In genomic region chr5:101250474-101250873, GRCm38 (mm10) we compare ENCODE assay signal across 21 mouse cellular contexts.
"Had no signal": no experiment of that assay in that cellular context is flagged by ENCODE, and none has a peak within 500 bp of the region (broad histone marks: within the 10 kb centered on the region; RNA-seq: fewer than 3 reads in every experiment).

No protein-coding gene starts in this region.

- H3K36me3 ChIP-seq: lung, embryonic 15.5 days; midbrain, embryonic 10.5 days; midbrain, embryonic 12.5 days; neural tube, embryonic 13.5 days; neural tube, embryonic 15.5 days had no signal

- ATAC-seq: lung, postnatal 0 days; midbrain, embryonic 16.5 days had no signal

- H3K27me3 ChIP-seq: lung, embryonic 15.5 days; midbrain, embryonic 12.5 days; neural tube, embryonic 13.5 days; neural tube, embryonic 15.5 days had no signal

- DNase-seq: lung, adult 2 months; lung, postnatal 14 days; lung, postnatal 36 days; midbrain, embryonic 14.5 days; retina, postnatal 1 day; right cerebral cortex, adult 18-20 months; right cerebral cortex, postnatal 25 days; right cerebral cortex, postnatal 4 days; spleen, adult 18-20 months; thymus, adult 2 months; thymus, postnatal 25 days; thymus, postnatal 4 days had no signal

- H3K4me1 ChIP-seq: lung, embryonic 15.5 days; midbrain, embryonic 10.5 days; midbrain, embryonic 12.5 days; neural tube, embryonic 13.5 days; neural tube, embryonic 15.5 days had no signal

- H3K27ac ChIP-seq: lung, embryonic 15.5 days; macrophage; midbrain, embryonic 10.5 days; midbrain, embryonic 12.5 days; neural tube, embryonic 13.5 days; neural tube, embryonic 15.5 days had no signal

- H3K4me3 ChIP-seq: lung, embryonic 15.5 days; midbrain, embryonic 10.5 days; midbrain, embryonic 12.5 days; myocyte; neural tube, embryonic 13.5 days; neural tube, embryonic 15.5 days had no signal

- H3K9ac ChIP-seq: lung, embryonic 15.5 days; midbrain, embryonic 12.5 days; neural tube, embryonic 13.5 days; neural tube, embryonic 15.5 days had no signal
